Mouse (Mus musculus) yolk sac, embryonic 10.5 days (tissue): ENCODE data around the gene Yeats4.
A peak's percentile ranks its signal among the peaks of the same experiment; 100 is the strongest.

Experiments used
- DNase-seq: peaks from one replicate; pipeline ENCODE4 v3.0.0-alpha.2; 2017; ENCODE audit warnings: low spot score

Gene Yeats4

GRCm38 (mm10) chr10:117199701-117200100 is 24.6 kb downstream of the Yeats4 start:
- DNase-seq = no peak

- DNase-seq = no peak
Observed at GRCm38 (mm10) chr10:117196696-117197095, 27.6 kb downstream of the Yeats4 start.

- no peak for DNase-seq
Observed at GRCm38 (mm10) chr10:117195748-117196147, 28.6 kb downstream of the Yeats4 start.

- no peak for DNase-seq
Observed at GRCm38 (mm10) chr10:117195005-117195404, 29.3 kb downstream of the Yeats4 start.

- DNase-seq = no peak
Observed at GRCm38 (mm10) chr10:117193364-117193763, 30.9 kb downstream of the Yeats4 start.

- DNase-seq = peak; percentile 76
Observed at GRCm38 (mm10) chr10:117185399-117186089, 38.8 kb downstream of the Yeats4 start.

- no peak for DNase-seq
Observed at GRCm38 (mm10) chr10:117181098-117181497, 43.2 kb downstream of the Yeats4 start.

GRCm38 (mm10) chr10:117174645-117175044 is 49.7 kb downstream of the Yeats4 start:
- no peak for DNase-seq

GRCm38 (mm10) chr10:117173566-117174438 is 50.5 kb downstream of the Yeats4 start:
- no peak for DNase-seq

- no peak for DNase-seq
Observed at GRCm38 (mm10) chr10:117173111-117173510, 51.2 kb downstream of the Yeats4 start.

- DNase-seq = peak; percentile 57
Observed at GRCm38 (mm10) chr10:117172069-117172468, 52.2 kb downstream of the Yeats4 start.

GRCm38 (mm10) chr10:117166785-117167425 is 57.4 kb downstream of the Yeats4 start:
- DNase-seq = no peak
